Mouse (Mus musculus): ENCODE data around the gene Syt6. TPM values are rescaled to one million over a fixed set of nuclear protein-coding genes. Genes with fewer than 3 reads are reported as not detected.

Syt6 gene
- polyA plus RNA-seq (2015; fragmentation: Nextera tagmentation; extraction: Ambion mirVana): 14.7 and 14.8 TPM in 2 replicates

- Histone ChIP-seq H3K9me3 (replicated peaks; ENCODE audit: control insufficient read depth, low read length, poor library complexity, severe bottlenecking) (no peaks in the 10 kb centered on the region), H3K4me1 (ENCODE audit: control insufficient read depth, insufficient read depth, low read length) (peaks cover 41% of the 10 kb centered on the region), H3K4me2 (ENCODE audit: low read length) (peak within 1 kb of the TSS; percentile 98), H3K9ac (ENCODE audit: low read depth, low read length) (peak within 1 kb of the TSS; percentile 78), H3K36me3 (ENCODE audit: control insufficient read depth, insufficient read depth, low read length) (no peaks in the 10 kb centered on the region), H3K4me3 (ENCODE audit: low read depth, low read length) (peak within 1 kb of the TSS; percentile 62), H3K27me3 (ENCODE audit: control insufficient read depth, insufficient read depth, low read depth, low read length) (peaks cover 13% of the 10 kb centered on the region; the same call in 1 of the 2 replicates), H3K27ac (ENCODE audit: low read length) (peak within 1 kb of the TSS; percentile 29; the same call in 1 of the 2 replicates)
- WGBS: 1% methylated on average over 44 of the region's 44 CpGs
- 0 out of 2 replicates have a peak, but pooled peaks have one; percentile 9 for ATAC-seq
These were observed at the start of gene Syt6 for GRCm38 (mm10) chr3:103575156-103575892. TSS of gene Syt6 (plus strand) at chr3:103575231.

GRCm38 (mm10) chr3:103526201-103526704 lies 48.8 kb upstream of the Syt6 start:
- Histone ChIP-seq H3K27ac (ENCODE audit: low read length) (no peak overlapping the region), H3K4me2 (ENCODE audit: low read length) (no peak overlapping the region), H3K4me1 (ENCODE audit: control insufficient read depth, insufficient read depth, low read length) (no peaks in the 10 kb centered on the region), H3K4me3 (ENCODE audit: low read depth, low read length) (no peak overlapping the region), H3K36me3 (ENCODE audit: control insufficient read depth, insufficient read depth, low read length) (no peaks in the 10 kb centered on the region), H3K9ac (ENCODE audit: low read depth, low read length) (no peak overlapping the region), H3K27me3 (ENCODE audit: control insufficient read depth, insufficient read depth, low read depth, low read length) (no peaks in the 10 kb centered on the region), H3K9me3 (replicated peaks; ENCODE audit: control insufficient read depth, low read length, poor library complexity, severe bottlenecking) (no peaks in the 10 kb centered on the region)
- WGBS: 82% methylated on average over 4 of the region's 4 CpGs
- ATAC-seq: no peak

- H3K27ac ChIP-seq (ENCODE audit: low read length): no peak overlapping the region
- ATAC-seq: peak; percentile 48; the same call in 1 of the 2 replicates
- H3K27me3 ChIP-seq (ENCODE audit: control insufficient read depth, insufficient read depth, low read depth, low read length): no peaks in the 10 kb centered on the region
- no peaks in the 10 kb centered on the region for H3K9me3 ChIP-seq (replicated peaks; ENCODE audit: control insufficient read depth, low read length, poor library complexity, severe bottlenecking)
- H3K4me1 ChIP-seq (ENCODE audit: control insufficient read depth, insufficient read depth, low read length): no peaks in the 10 kb centered on the region
- no peak overlapping the region for H3K4me2 ChIP-seq (ENCODE audit: low read length)
- 39% methylated on average over 2 of the region's 2 CpGs for WGBS
- no peaks in the 10 kb centered on the region for H3K36me3 ChIP-seq (ENCODE audit: control insufficient read depth, insufficient read depth, low read length)
- H3K9ac ChIP-seq (ENCODE audit: low read depth, low read length): no peak overlapping the region
- no peak overlapping the region for H3K4me3 ChIP-seq (ENCODE audit: low read depth, low read length)
These were observed 48.2 kb upstream of the Syt6 start for GRCm38 (mm10) chr3:103526864-103527263.

DNA sequence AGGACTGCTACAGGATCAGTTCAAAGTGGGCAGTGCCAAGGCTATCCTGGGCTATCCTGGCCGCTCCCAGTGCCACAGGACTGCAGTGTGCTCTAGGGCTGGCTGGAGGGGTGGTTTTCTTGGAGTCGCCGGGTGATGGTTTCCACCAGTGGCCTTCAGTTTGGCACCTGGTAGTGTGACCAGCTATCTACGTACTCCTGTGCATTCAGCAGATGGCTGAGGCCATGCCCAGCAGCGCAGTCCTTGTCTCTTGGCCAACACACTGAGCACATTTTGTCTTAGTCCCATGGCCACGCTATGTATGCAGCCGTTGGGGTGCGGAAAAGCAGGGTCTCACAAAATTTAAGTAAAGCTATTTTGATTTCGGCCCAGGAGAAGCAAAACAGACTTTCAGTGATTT lies 41.0 kb upstream of the Syt6 start:
- no peaks in the 10 kb centered on the region for H3K36me3 ChIP-seq (ENCODE audit: control insufficient read depth, insufficient read depth, low read length)

DNA sequence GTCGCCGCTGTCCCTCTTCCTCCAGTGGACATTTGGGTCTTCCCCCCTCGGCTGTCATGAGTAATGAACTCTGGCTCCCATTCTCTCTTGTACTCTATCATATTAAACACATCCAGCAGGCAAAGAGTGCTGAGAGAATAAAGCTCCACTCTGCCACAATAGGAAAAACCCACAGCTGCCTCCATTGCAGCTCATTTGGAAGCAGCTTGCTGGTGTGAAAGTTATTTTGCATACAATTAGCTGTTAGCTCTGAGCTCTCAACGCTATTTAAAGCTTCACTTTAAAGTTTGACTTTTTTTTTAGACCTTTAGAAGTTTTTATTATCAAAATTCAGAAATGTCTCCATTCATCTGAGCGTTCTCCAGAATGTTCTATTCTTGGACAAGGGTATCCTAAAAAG lies 39.8 kb upstream of the Syt6 start:
- H3K4me2 ChIP-seq (ENCODE audit: low read length): no peak overlapping the region
- no peak overlapping the region for H3K27ac ChIP-seq (ENCODE audit: low read length)
- H3K4me3 ChIP-seq (ENCODE audit: low read depth, low read length): no peak overlapping the region
- no peaks in the 10 kb centered on the region for H3K9me3 ChIP-seq (replicated peaks; ENCODE audit: control insufficient read depth, low read length, poor library complexity, severe bottlenecking)
- H3K9ac ChIP-seq (ENCODE audit: low read depth, low read length): no peak overlapping the region
- H3K4me1 ChIP-seq (ENCODE audit: control insufficient read depth, insufficient read depth, low read length): no peaks in the 10 kb centered on the region
- no peaks in the 10 kb centered on the region for H3K27me3 ChIP-seq (ENCODE audit: control insufficient read depth, insufficient read depth, low read depth, low read length)
- no peaks in the 10 kb centered on the region for H3K36me3 ChIP-seq (ENCODE audit: control insufficient read depth, insufficient read depth, low read length)
- WGBS: 53% methylated on average over 5 of the region's 5 CpGs
- no peak for ATAC-seq

More for the DNA sequence above, 41.0 kb upstream of the Syt6 start:
- H3K27me3 ChIP-seq (ENCODE audit: control insufficient read depth, insufficient read depth, low read depth, low read length): no peaks in the 10 kb centered on the region
- no peak overlapping the region for H3K9ac ChIP-seq (ENCODE audit: low read depth, low read length)
- ATAC-seq: no peak
- H3K9me3 ChIP-seq (replicated peaks; ENCODE audit: control insufficient read depth, low read length, poor library complexity, severe bottlenecking): no peaks in the 10 kb centered on the region
- no peaks in the 10 kb centered on the region for H3K4me1 ChIP-seq (ENCODE audit: control insufficient read depth, insufficient read depth, low read length)
- no peak overlapping the region for H3K4me3 ChIP-seq (ENCODE audit: low read depth, low read length)
- no peak overlapping the region for H3K4me2 ChIP-seq (ENCODE audit: low read length)
- 94% methylated on average over 9 of the region's 9 CpGs for WGBS
- no peak overlapping the region for H3K27ac ChIP-seq (ENCODE audit: low read length)

DNA sequence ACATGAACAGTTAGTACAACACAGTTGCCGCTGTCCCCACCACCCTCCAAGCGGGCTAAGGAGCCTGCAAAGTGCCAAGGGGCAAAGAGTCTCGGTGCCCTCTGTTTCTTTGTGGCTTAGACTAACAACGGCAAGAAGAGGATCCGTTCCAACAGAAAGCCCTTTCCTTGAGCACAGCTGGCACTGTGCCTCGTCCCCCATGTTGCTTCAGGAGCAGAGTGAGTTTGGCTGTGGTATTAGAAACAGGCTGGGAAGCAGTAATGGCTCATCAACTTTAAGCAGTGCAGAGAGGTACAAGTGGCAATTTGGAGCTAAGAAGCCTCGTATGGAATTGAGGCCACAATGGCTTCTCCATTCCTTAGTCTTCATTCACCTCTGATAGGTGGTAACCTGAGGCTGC lies 35.9 kb upstream of the Syt6 start:
- H3K27ac ChIP-seq (ENCODE audit: low read length): no peak overlapping the region
- no peaks in the 10 kb centered on the region for H3K36me3 ChIP-seq (ENCODE audit: control insufficient read depth, insufficient read depth, low read length)
- no peak for ATAC-seq
- 71% methylated on average over 7 of the region's 7 CpGs for WGBS
- H3K4me3 ChIP-seq (ENCODE audit: low read depth, low read length): no peak overlapping the region
- no peaks in the 10 kb centered on the region for H3K27me3 ChIP-seq (ENCODE audit: control insufficient read depth, insufficient read depth, low read depth, low read length)
- H3K9ac ChIP-seq (ENCODE audit: low read depth, low read length): no peak overlapping the region
- no peak overlapping the region for H3K4me2 ChIP-seq (ENCODE audit: low read length)
- no peaks in the 10 kb centered on the region for H3K4me1 ChIP-seq (ENCODE audit: control insufficient read depth, insufficient read depth, low read length)
- H3K9me3 ChIP-seq (replicated peaks; ENCODE audit: control insufficient read depth, low read length, poor library complexity, severe bottlenecking): no peaks in the 10 kb centered on the region

DNA sequence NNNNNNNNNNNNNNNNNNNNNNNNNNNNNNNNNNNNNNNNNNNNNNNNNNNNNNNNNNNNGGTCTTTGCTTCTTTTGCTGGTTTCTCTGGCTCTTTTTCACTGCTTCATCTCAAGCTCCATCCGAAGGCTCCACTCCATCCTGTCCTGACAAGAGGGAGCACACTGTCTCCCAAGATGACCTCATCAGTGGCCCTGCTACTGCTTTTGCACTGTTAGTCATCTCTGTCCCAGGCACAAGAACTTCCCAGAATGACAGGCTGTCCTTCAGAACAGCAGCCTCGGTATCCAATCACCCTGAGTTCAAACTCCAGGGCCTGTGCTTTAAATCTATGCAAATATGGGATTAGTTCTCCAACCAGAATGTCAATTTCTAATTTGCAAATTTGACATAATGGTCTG lies 28.9 kb upstream of the Syt6 start:
- Histone ChIP-seq H3K9me3 (replicated peaks; ENCODE audit: control insufficient read depth, low read length, poor library complexity, severe bottlenecking) (no peaks in the 10 kb centered on the region), H3K9ac (ENCODE audit: low read depth, low read length) (no peak overlapping the region), H3K4me3 (ENCODE audit: low read depth, low read length) (no peak overlapping the region), H3K27ac (ENCODE audit: low read length) (no peak overlapping the region), H3K4me1 (ENCODE audit: control insufficient read depth, insufficient read depth, low read length) (no peaks in the 10 kb centered on the region), H3K36me3 (ENCODE audit: control insufficient read depth, insufficient read depth, low read length) (no peaks in the 10 kb centered on the region), H3K27me3 (ENCODE audit: control insufficient read depth, insufficient read depth, low read depth, low read length) (no peaks in the 10 kb centered on the region), H3K4me2 (ENCODE audit: low read length) (no peak overlapping the region)
- WGBS: 55% methylated on average over 2 of the region's 2 CpGs
- no peak for ATAC-seq

DNA sequence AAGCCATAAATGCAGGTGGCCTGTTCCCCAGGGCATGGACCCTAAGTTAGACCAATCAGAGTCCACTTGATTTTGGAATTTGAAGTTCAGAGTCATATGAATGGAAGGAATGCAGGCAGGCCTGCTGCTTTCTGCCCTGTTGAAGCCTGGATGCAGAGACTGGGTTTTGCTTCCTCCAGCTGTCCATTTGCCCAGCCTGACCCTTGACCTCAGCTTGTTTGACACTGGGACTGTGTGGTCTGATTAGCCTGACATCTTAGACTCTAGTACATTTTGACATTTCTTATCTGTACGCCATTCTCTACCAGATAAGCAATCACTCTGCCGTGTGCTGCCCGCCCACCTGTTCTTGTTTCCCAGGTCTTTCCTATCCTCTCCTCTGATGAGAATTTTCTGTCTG lies 28.4 kb upstream of the Syt6 start:
- Histone ChIP-seq H3K36me3 (ENCODE audit: control insufficient read depth, insufficient read depth, low read length) (no peaks in the 10 kb centered on the region), H3K9me3 (replicated peaks; ENCODE audit: control insufficient read depth, low read length, poor library complexity, severe bottlenecking) (no peaks in the 10 kb centered on the region), H3K27ac (ENCODE audit: low read length) (no peak overlapping the region), H3K27me3 (ENCODE audit: control insufficient read depth, insufficient read depth, low read depth, low read length) (no peaks in the 10 kb centered on the region), H3K4me2 (ENCODE audit: low read length) (no peak overlapping the region), H3K9ac (ENCODE audit: low read depth, low read length) (no peak overlapping the region), H3K4me3 (ENCODE audit: low read depth, low read length) (no peak overlapping the region), H3K4me1 (ENCODE audit: control insufficient read depth, insufficient read depth, low read length) (no peaks in the 10 kb centered on the region)
- no peak for ATAC-seq
- WGBS: 86% methylated on average over 3 of the region's 3 CpGs

GRCm38 (mm10) chr3:103550236-103550635 lies 24.8 kb upstream of the Syt6 start:
- Histone ChIP-seq H3K4me2 (ENCODE audit: low read length) (no peak overlapping the region), H3K36me3 (ENCODE audit: control insufficient read depth, insufficient read depth, low read length) (no peaks in the 10 kb centered on the region), H3K27ac (ENCODE audit: low read length) (no peak overlapping the region), H3K27me3 (ENCODE audit: control insufficient read depth, insufficient read depth, low read depth, low read length) (no peaks in the 10 kb centered on the region), H3K9ac (ENCODE audit: low read depth, low read length) (no peak overlapping the region), H3K4me3 (ENCODE audit: low read depth, low read length) (no peak overlapping the region), H3K9me3 (replicated peaks; ENCODE audit: control insufficient read depth, low read length, poor library complexity, severe bottlenecking) (no peaks in the 10 kb centered on the region), H3K4me1 (ENCODE audit: control insufficient read depth, insufficient read depth, low read length) (0 out of 2 replicates have a peak, but pooled peaks cover 2% of the 10 kb centered on the region)
- 41% methylated on average over 5 of the region's 5 CpGs for WGBS
- ATAC-seq: no peak

Measured in midbrain, embryonic 16.5 days (tissue).